Mouse (Mus musculus): ENCODE data around the gene Pfkfb4. TPM values are rescaled to one million over a fixed set of nuclear protein-coding genes. Genes with fewer than 3 reads are reported as not detected.
A peak's percentile ranks its signal among the peaks of the same experiment; 100 is the strongest.

Gene Pfkfb4
- total and polyA plus RNA-seq, 2 experiments from 2014 or later: 18.6 to 63.1 TPM

DNA sequence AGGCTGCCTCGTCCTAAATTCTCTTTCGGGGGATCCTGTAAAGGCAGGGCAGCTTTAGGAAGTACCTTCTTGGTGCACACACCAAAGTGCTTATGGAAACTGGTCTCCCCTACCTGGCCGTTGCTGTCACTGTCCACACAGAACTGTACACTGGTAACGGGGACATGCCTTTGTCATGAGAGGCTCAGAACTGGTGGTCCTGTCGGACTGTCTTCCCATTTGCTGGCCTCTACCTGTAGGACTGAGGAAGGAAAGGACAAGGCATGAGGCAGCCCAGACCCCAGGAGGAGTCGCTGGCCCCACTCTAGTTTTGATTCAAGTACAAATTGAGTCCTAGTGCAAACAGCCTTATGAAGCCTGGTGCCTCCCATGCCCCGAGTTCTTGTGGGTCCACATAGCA lies 39.4 kb downstream of the Pfkfb4 start:
- no peak for TF ChIP-seq CTCF (IDR thresholded peaks at IDR 0.05; ENCODE audit: low read depth)

DNA sequence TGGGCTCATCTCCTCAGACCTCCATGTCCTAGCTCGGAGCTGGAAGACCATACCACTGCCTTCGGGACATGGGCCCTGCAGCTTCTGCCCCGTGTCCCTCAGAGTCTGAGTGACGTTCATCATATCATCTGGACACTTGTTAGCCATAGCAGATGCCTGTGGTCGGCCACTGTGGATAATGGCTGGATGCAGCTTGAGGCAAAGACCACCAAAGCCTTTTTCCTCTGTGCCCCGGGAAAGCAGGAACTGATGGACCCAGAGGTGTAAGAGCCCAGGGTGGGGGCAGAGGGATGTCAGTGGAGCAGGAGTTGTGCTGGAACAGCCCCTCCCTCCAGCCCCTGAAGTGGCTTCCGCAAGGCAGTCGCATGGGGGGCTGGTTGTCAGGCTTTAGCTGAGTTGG lies 40.1 kb downstream of the Pfkfb4 start:
- no peak for ATAC-seq
- 88% methylated on average over 8 of the region's 8 CpGs for WGBS
- no peak for TF ChIP-seq CTCF (IDR thresholded peaks at IDR 0.05; ENCODE audit: low read depth)
- Histone ChIP-seq H3K9me3 (ENCODE audit: low read length) (no peaks in the 10 kb centered on the region), H3K4me2 (ENCODE audit: low read depth, low read length) (no peak overlapping the region), H3K4me1 (ENCODE audit: insufficient read depth, low read length) (no peaks in the 10 kb centered on the region), H3K4me3 (ENCODE audit: low read length) (no peak overlapping the region), H3K9ac (replicated peaks; ENCODE audit: low read length) (no peak overlapping the region), H3K27ac (no peak overlapping the region), H3K36me3 (ENCODE audit: insufficient read depth, low read length) (peaks cover 4% of the 10 kb centered on the region), H3K27me3 (ENCODE audit: insufficient read depth, low read length) (no peaks in the 10 kb centered on the region)
- no peak for DNase-seq (ENCODE audit: low spot score)

More for the DNA sequence above, 39.4 kb downstream of the Pfkfb4 start:
- ATAC-seq: no peak
- H3K4me1 ChIP-seq (ENCODE audit: insufficient read depth, low read length): no peaks in the 10 kb centered on the region
- no peak overlapping the region for H3K4me2 ChIP-seq (ENCODE audit: low read depth, low read length)
- H3K36me3 ChIP-seq (ENCODE audit: insufficient read depth, low read length): peaks cover 4% of the 10 kb centered on the region
- no peaks in the 10 kb centered on the region for H3K27me3 ChIP-seq (ENCODE audit: insufficient read depth, low read length)
- no peak overlapping the region for H3K27ac ChIP-seq
- DNase-seq (ENCODE audit: low spot score): no peak
- WGBS: 90% methylated on average over 7 of the region's 7 CpGs
- no peak overlapping the region for H3K9ac ChIP-seq (replicated peaks; ENCODE audit: low read length)
- no peaks in the 10 kb centered on the region for H3K9me3 ChIP-seq (ENCODE audit: low read length)
- no peak overlapping the region for H3K4me3 ChIP-seq (ENCODE audit: low read length)

DNA sequence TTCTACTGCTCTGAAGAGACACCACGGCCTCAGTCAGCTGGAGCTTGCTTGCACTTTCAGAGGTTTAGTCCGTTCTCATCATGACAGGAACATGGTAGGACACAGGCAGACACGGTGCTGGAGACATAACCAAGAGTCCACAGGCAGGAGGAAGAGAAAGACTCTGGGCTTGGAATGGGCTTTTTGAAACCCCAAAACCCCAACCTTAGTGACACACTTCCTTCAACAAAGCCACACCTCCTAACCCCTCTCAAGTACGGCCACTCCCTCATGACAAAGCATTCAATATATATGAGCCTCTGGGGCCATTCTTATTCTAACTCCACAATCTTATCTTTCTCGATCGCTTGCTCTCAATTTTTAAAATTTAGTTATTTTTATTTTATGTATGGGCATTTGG lies 40.9 kb downstream of the Pfkfb4 start:
- Histone ChIP-seq H3K27ac (no peak overlapping the region), H3K9me3 (ENCODE audit: low read length) (no peaks in the 10 kb centered on the region), H3K27me3 (ENCODE audit: insufficient read depth, low read length) (no peaks in the 10 kb centered on the region), H3K36me3 (ENCODE audit: insufficient read depth, low read length) (peaks cover 4% of the 10 kb centered on the region; the same call in 1 of the 2 replicates), H3K4me3 (ENCODE audit: low read length) (no peak overlapping the region), H3K9ac (replicated peaks; ENCODE audit: low read length) (no peak overlapping the region), H3K4me2 (ENCODE audit: low read depth, low read length) (no peak overlapping the region), H3K4me1 (ENCODE audit: insufficient read depth, low read length) (no peaks in the 10 kb centered on the region)
- TF ChIP-seq CTCF (IDR thresholded peaks at IDR 0.05; ENCODE audit: low read depth): no peak
- ATAC-seq (no peak), DNase-seq (ENCODE audit: low spot score) (no peak)
- 87% methylated on average over 6 of the region's 6 CpGs for WGBS

DNA sequence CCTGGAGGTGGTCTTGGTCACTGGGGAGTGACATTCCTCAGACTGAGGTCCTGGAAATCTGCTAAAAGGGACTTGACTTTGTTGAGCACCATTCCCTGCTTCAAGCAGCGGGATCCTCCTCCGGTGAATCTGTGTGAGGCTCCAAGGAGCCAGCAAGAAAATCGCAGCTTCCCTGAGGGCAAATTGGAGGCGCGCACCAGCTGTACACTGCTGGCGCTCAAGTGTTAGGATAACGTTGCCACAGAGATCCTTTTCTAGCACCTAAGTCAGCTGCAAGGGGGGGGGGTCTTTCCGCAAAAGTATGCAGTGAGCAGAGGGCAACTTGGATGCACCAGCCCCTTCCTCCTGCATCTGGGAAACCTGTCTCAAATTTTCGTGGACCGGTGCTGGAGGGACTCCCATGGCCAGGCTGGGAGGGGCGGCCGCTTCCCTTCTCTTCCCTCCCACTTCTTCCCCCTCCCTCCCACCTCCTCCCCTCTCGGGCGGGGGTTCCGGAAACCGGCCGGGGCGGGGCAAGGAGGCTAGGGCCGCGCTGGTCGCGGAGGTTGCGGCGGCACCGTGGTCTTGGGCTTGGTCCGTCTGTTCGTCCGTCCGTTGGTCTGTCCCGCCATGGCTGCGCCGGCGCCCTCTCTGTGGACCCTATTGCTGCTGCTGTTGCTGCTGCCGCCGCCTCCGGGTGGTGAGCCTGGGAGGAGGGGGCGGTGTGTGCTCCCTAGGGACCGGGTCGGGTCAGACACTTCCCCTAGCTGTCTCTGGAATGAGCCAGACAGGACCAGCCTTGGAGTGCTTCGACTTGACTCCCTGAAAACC lies 46.7 kb downstream of the Pfkfb4 start, which contains the start of gene Shisa5:
Shisa5 (plus strand) TSS at position 480 of the 810 bp plus-strand sequence.
- peak within 1 kb of the TSS; percentile 37; the same call in 1 of the 2 replicates for H3K27ac ChIP-seq
- H3K4me3 ChIP-seq (ENCODE audit: low read length): peak within 1 kb of the TSS; percentile 53
- DNase-seq (ENCODE audit: low spot score): peak; percentile 58
- no peaks in the 10 kb centered on the region for H3K9me3 ChIP-seq (ENCODE audit: low read length)
- H3K27me3 ChIP-seq (ENCODE audit: insufficient read depth, low read length): no peaks in the 10 kb centered on the region
- 2% methylated on average over 36 of the region's 40 CpGs for WGBS
- no peak for TF ChIP-seq CTCF (IDR thresholded peaks at IDR 0.05; ENCODE audit: low read depth)
- H3K4me1 ChIP-seq (ENCODE audit: insufficient read depth, low read length): no peaks in the 10 kb centered on the region
- peak; percentile 88 for ATAC-seq
- peak within 1 kb of the TSS; percentile 80 for H3K4me2 ChIP-seq (ENCODE audit: low read depth, low read length)
- no peaks in the 10 kb centered on the region for H3K36me3 ChIP-seq (ENCODE audit: insufficient read depth, low read length)
- H3K9ac ChIP-seq (replicated peaks; ENCODE audit: low read length): peak within 1 kb of the TSS; percentile 57

DNA sequence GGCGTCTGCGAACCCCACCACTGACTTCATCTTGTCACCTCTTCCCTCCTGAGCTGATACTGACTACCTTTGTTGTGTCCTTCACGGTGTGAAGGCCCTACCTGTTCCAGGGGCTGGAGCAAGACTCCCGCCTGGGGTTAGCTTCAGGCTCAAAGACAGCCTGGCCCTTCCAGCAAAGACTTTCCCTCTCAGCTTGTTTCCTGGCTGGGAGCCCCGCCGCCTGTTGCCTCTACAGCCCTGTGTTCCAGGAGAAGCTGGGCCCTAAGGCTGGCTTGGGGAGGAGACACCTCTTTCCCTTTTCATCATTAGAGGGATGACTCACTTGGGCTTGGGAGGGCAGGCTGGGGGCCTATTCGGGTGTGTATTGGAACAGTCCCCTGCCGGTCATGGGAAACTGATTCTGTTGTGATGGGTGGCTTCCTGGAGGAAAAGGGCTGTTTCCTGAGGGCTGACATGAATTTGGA lies 47.4 kb downstream of the Pfkfb4 start:
- Histone ChIP-seq H3K9ac (replicated peaks; ENCODE audit: low read length) (peak overlapping the region; percentile 57), H3K36me3 (ENCODE audit: insufficient read depth, low read length) (no peaks in the 10 kb centered on the region), H3K4me2 (ENCODE audit: low read depth, low read length) (peak overlapping the region; percentile 80), H3K27ac (peak overlapping the region; percentile 37; the same call in 1 of the 2 replicates), H3K4me1 (ENCODE audit: insufficient read depth, low read length) (no peaks in the 10 kb centered on the region), H3K4me3 (ENCODE audit: low read length) (peak overlapping the region; percentile 53), H3K9me3 (ENCODE audit: low read length) (no peaks in the 10 kb centered on the region), H3K27me3 (ENCODE audit: insufficient read depth, low read length) (no peaks in the 10 kb centered on the region)
- WGBS: 17% methylated on average over 8 of the region's 8 CpGs
- DNase-seq (ENCODE audit: low spot score) (no peak), ATAC-seq (peak; percentile 51; the same call in 1 of the 2 replicates)
- TF ChIP-seq CTCF (IDR thresholded peaks at IDR 0.05; ENCODE audit: low read depth): no peak

DNA sequence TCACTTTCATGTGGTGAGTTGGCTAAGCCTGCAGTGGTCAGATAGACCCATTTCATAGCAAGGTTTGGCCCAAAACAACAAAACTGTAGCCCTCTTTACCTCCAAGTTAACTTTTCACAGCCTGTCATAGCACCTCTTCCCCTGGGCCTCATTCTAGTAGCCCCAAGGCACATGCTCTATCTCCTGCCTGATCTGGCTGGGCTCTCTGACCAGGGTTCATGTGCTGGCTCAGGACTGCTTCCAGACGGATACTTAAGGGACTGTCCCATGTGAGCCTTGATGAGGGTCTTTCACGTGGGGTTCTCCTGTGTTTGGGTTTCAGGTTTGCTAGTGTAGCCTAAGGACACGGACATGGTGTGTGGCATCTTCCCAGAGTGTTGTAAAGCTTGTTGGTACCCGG lies 48.1 kb downstream of the Pfkfb4 start:
- no peak for TF ChIP-seq CTCF (IDR thresholded peaks at IDR 0.05; ENCODE audit: low read depth)
- H3K4me1 ChIP-seq (ENCODE audit: insufficient read depth, low read length): no peaks in the 10 kb centered on the region
- H3K4me3 ChIP-seq (ENCODE audit: low read length): no peak overlapping the region
- WGBS: 84% methylated on average over 4 of the region's 4 CpGs
- DNase-seq (ENCODE audit: low spot score): no peak
- H3K4me2 ChIP-seq (ENCODE audit: low read depth, low read length): no peak overlapping the region
- no peak for ATAC-seq
- no peaks in the 10 kb centered on the region for H3K27me3 ChIP-seq (ENCODE audit: insufficient read depth, low read length)
- H3K36me3 ChIP-seq (ENCODE audit: insufficient read depth, low read length): no peaks in the 10 kb centered on the region
- no peak overlapping the region for H3K9ac ChIP-seq (replicated peaks; ENCODE audit: low read length)
- no peaks in the 10 kb centered on the region for H3K9me3 ChIP-seq (ENCODE audit: low read length)
- no peak overlapping the region for H3K27ac ChIP-seq

DNA sequence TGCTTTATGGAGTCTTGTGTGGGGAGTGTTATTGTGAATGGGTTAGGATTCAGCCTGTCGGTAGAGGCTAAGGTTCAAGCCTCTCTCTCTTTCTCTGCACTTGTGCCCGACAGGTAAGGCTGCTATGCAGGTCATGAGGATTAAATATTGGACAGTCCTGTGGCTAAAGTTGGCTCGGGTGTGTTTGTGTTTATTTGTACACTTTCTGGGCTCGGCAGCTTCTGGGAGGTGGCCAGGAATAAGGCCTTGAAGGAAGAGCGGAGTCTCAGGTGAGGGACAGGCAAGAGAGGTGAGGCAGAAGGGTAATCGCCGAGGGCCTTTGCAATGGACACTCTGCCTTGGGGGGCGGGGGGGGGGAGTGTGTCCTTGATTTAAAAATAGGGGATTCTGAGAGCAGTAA lies 48.6 kb downstream of the Pfkfb4 start:
- ATAC-seq: no peak
- Histone ChIP-seq H3K9me3 (ENCODE audit: low read length) (no peaks in the 10 kb centered on the region), H3K9ac (replicated peaks; ENCODE audit: low read length) (no peak overlapping the region), H3K27me3 (ENCODE audit: insufficient read depth, low read length) (no peaks in the 10 kb centered on the region), H3K4me3 (ENCODE audit: low read length) (no peak overlapping the region), H3K36me3 (ENCODE audit: insufficient read depth, low read length) (no peaks in the 10 kb centered on the region), H3K4me1 (ENCODE audit: insufficient read depth, low read length) (no peaks in the 10 kb centered on the region), H3K27ac (no peak overlapping the region), H3K4me2 (ENCODE audit: low read depth, low read length) (no peak overlapping the region)
- no peak for DNase-seq (ENCODE audit: low spot score)
- TF ChIP-seq CTCF (IDR thresholded peaks at IDR 0.05; ENCODE audit: low read depth): no peak
- 85% methylated on average over 8 of the region's 8 CpGs for WGBS

All from hindbrain, postnatal 0 days (tissue).